Mouse (Mus musculus) liver, adult 2 months (tissue): Measurements from ENCODE around the gene Galm. TPM values are rescaled to one million over a fixed set of nuclear protein-coding genes. Genes with fewer than 3 reads are reported as not detected.
"Not testable (repeated sequence)": the region's sequence is repeated elsewhere in the genome, so short reads cannot be mapped to it uniquely, and the experiment has no call there.

Experiments used
- DNase-seq: peaks from one replicate; pipeline ENCODE4 v3.0.0-alpha.2; 2011; ENCODE audit warnings: low read depth, low spot score; ENCODE audit errors: extremely low read depth
- H3K27ac ChIP-seq: fragments of 200-500 bp; replicated peaks from 2 replicates; pipeline ENCODE4 v1.5.1; 2012; ENCODE audit warnings: low read depth, mild to moderate bottlenecking, control low read depth, inconsistent platforms, low read length; ENCODE audit not compliant: insufficient read depth
- H3K27me3 ChIP-seq: fragments of 200-500 bp; 2 replicates; pipeline ENCODE4 v1.6.1; 2012; ENCODE audit warnings: mild to moderate bottlenecking, moderate library complexity, low read length, inconsistent platforms; ENCODE audit not compliant: control insufficient read depth, insufficient read depth
- H3K36me3 ChIP-seq: fragments of 200-500 bp; 2 replicates; pipeline ENCODE4 v1.6.1; 2012; ENCODE audit warnings: low read length, inconsistent platforms; ENCODE audit not compliant: control insufficient read depth, insufficient read depth
- H3K4me1 ChIP-seq: fragments of 200-500 bp; 2 replicates; pipeline ENCODE4 v1.6.1; 2011; ENCODE audit warnings: low read length; ENCODE audit not compliant: control insufficient read depth, insufficient read depth
- H3K4me3 ChIP-seq: fragments of 200-500 bp; 2 replicates; pipeline ENCODE4 v1.5.1; 2011; ENCODE audit warnings: low read depth, mild to moderate bottlenecking, control low read depth, low read length, moderate library complexity; ENCODE audit not compliant: insufficient read depth
- H3K79me2 ChIP-seq: fragments of 200-500 bp; 2 replicates; pipeline ENCODE4 v1.6.1; 2012; ENCODE audit warnings: inconsistent platforms, mild to moderate bottlenecking, low read length, moderate library complexity; ENCODE audit not compliant: control insufficient read depth, insufficient read depth
- H3K9ac ChIP-seq: fragments of 200-500 bp; 2 replicates; pipeline ENCODE4 v1.6.1; 2012; ENCODE audit warnings: low read depth, mild to moderate bottlenecking, control low read depth, inconsistent platforms, low read length
- CTCF ChIP-seq: fragments of 200-500 bp; IDR thresholded peaks from 2 replicates; pipeline ENCODE4 v1.5.1; 2011; ENCODE audit warnings: low read depth, low read length, control low read depth
- POLR2A ChIP-seq: fragments of 200-500 bp; IDR thresholded peaks from 2 replicates; pipeline ENCODE4 v1.6.1; 2011; ENCODE audit warnings: low read length, control low read depth; ENCODE audit not compliant: insufficient read depth; ENCODE audit errors: extremely low read depth
- WGBS: fragments of 180-500 bp; shearing (Covaris S2); methylation state at CpG from one replicate; pipeline ENCODE4 v1.1.7; 2018; 5-methylcytosine and 5-hydroxymethylcytosine counted together
- polyA plus RNA-seq: library from polyadenylated mRNA; depleted of rRNA; stranded (reverse); fragments of >200 nt; gene quantifications from 2 replicates; pipeline ENCODE4 v1.2.3, GENCODE M21; 2012
- total RNA-seq: library from RNA; depleted of rRNA; stranded (reverse); fragments of >200 nt; gene quantifications from 2 replicates; pipeline ENCODE4 v1.2.3, GENCODE M21; 2014

Gene Galm
- total and polyA plus RNA-seq, 2 experiments, result 68.6 to 81.2 TPM

DNA sequence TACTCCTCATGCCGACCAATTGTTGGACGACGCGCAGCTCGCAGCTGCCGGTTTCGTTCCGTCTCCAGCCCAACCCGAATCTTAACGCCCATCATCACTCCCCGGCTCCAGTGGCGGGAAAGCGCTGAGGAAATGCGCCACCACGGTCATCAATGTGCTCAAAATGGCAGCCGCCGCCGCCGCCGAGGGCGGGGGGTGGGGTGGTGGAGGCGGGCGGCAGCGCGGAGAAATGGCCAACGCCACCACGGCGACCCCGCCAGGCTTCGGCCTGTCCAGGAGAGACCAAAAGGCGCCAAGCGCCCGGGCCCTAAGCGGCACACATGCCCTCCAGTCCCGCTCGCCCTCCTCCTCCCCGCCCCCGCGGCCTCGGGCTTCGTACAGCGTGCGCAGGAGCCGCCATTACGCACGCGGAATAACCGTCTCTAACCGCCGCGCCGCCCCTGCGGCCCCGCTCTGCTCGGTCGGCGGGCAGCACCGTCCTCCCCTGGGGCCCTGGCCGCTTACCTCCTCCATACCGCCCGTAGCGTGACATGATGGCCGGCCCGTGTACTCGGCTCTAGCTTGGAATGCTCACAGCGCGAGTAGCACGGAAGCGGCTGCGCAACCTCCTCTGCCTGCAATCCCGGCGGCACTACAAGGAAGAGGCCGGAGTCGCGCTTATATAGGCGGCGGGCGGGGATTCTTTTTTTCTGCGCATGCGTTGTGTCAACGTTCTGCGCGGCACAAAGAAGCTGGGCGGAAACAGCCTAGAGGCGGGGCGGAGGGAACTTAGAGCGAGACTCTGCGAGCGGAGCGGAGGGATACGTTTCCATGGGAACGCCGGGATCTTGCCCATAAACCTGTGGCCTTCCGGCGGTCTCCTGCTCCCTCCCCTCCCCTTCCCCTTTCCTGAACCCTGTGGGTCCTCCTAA is 79.7 kb downstream of the Galm start, which contains the start of the genes Srsf7 and Ttc39d:
Srsf7 (minus strand) TSS at position 637 of the 911 bp plus-strand sequence.
Ttc39d (plus strand) TSS at position 790 of the 911 bp plus-strand sequence.
- H3K9ac ChIP-seq, result peak within 1 kb of the TSS; percentile 96
- peaks cover 28% of the 10 kb centered on the region for H3K36me3 ChIP-seq
- H3K27me3 ChIP-seq, result no peaks in the 10 kb centered on the region
- H3K27ac ChIP-seq, result peak within 1 kb of the TSS; percentile 84
- peak within 1 kb of the TSS; percentile 94 for H3K4me3 ChIP-seq
- H3K79me2 ChIP-seq, result peaks cover 6% of the 10 kb centered on the region; the same call in 1 of the 2 replicates
- peaks cover 4% of the 10 kb centered on the region; the same call in 1 of the 2 replicates for H3K4me1 ChIP-seq
- WGBS, result under 1% methylated on average over 91 of the region's 95 CpGs
- DNase-seq, result peak; percentile 92
- TF ChIP-seq CTCF, result no peak
- peak; percentile 100 for TF ChIP-seq POLR2A

DNA sequence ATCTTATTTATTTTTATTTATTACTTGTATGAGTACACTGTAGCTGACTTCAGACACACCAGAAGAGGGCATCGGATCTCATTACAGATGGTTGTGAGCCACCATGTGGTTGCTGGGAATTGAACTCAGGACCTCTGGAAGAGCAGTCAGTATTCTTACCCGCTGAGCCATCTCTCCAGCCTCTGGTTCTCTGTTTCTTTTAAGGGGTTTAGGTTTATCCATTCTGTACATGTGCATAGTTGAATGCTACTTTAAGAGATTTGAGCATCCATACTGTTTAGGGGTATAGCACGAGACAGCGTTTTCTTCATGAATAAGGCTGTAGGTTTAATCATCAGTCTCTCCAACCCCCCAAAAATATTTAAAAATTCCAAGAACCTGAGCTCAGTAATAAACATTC is 86.7 kb downstream of the Galm start:
- not testable (repeated sequence) for H3K27ac ChIP-seq, H3K79me2 ChIP-seq, H3K36me3 ChIP-seq, H3K9ac ChIP-seq, DNase-seq, H3K27me3 ChIP-seq, H3K4me3 ChIP-seq, H3K4me1 ChIP-seq
- WGBS, result 97% methylated on average over 4 of the region's 4 CpGs

DNA sequence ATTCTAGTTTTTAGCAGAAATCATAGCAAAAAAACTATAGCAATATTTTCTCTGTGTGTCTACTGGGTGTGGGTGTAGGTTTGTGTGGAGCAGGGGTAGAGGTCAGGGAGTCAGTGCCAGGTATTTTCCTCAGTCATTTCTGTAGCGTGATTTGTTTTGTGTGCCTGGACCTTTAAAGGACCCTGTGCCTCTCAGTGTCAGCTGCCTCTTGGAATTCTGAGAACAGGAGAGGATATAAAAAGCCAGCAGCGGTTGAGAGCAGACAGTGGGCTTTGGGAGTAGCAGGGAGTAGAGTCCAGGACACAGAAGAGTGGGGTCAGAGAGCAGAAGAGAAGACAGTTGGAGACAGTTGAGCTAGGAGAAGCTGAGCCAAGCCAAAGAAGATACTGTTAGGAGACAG is 92.9 kb downstream of the Galm start:
- WGBS, result 80% methylated on average over 2 of the region's 2 CpGs

DNA sequence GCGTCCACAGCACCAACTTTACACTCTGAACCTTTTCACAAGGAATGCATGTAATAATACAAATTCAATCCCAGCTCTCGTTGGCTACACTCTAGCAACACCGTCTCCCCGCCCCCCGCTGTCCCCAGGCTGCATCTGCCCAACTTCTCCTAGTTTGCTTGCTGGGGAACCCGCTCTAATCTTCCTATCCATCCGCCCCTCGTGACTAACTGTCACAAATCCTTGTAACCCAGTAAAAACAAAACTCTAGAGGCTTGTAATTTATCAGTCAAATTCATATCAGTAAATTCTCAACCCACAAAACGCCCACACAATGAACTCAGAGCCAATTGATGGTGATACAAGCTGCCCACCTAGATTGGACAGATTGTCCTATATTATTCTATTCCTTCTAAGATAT is 93.9 kb downstream of the Galm start:
- Histone ChIP-seq H3K36me3 (no peaks in the 10 kb centered on the region), H3K4me3 (no peak overlapping the region), H3K27ac (no peak overlapping the region), H3K79me2 (no peaks in the 10 kb centered on the region), H3K9ac (no peak overlapping the region), H3K4me1 (peaks cover 6% of the 10 kb centered on the region; the same call in 1 of the 2 replicates), H3K27me3 (no peaks in the 10 kb centered on the region)
- no peak for DNase-seq
- 82% methylated on average over 9 of the region's 9 CpGs for WGBS
- TF ChIP-seq POLR2A (no peak), CTCF (no peak)

More for the DNA sequence above, 92.9 kb downstream of the Galm start:
- no peak for DNase-seq
- no peak for TF ChIP-seq POLR2A
- no peak for TF ChIP-seq CTCF
- H3K27me3 ChIP-seq, result no peaks in the 10 kb centered on the region
- H3K4me1 ChIP-seq, result peaks cover 6% of the 10 kb centered on the region; the same call in 1 of the 2 replicates
- no peak overlapping the region for H3K9ac ChIP-seq
- no peaks in the 10 kb centered on the region for H3K79me2 ChIP-seq
- H3K36me3 ChIP-seq, result no peaks in the 10 kb centered on the region
- no peak overlapping the region for H3K27ac ChIP-seq
- no peak overlapping the region for H3K4me3 ChIP-seq

DNA sequence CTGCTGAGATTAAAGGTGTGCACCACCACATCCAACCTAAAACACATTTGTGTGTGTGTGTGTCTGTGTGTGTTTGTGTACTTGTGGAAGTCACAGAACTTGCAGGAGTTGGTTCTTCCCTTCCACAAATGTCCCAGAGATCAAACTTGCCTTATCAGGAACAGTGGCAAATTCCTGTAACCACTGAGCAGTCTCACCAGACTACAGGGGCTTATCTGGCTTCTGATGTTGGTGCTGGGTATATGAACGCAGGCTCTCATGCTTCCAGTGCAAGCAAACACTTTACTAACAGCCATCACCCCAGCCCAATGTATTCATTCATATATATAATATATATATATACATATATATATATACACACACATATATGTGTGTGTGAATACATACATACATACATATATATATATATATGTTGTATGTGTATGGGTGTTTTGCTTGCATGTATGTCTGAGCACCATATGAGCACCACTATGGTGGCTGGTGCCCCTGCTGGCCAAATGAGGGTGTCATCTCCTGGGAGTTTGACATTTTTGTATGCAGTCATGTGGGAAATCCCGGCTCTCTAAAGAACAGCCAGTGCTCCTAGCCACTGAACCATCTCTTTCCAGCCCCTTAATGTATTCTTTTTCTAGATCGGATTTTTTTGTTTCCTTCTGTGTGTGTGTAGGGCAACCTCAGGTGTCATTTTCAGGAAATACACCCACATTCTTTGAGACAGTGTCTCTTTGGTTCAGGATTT is 94.8 kb downstream of the Galm start:
- H3K27ac ChIP-seq, result no peak overlapping the region
- H3K36me3 ChIP-seq, result no peaks in the 10 kb centered on the region
- H3K4me1 ChIP-seq, result peaks cover 6% of the 10 kb centered on the region; the same call in 1 of the 2 replicates
- no peaks in the 10 kb centered on the region for H3K79me2 ChIP-seq
- no peak for TF ChIP-seq POLR2A
- TF ChIP-seq CTCF, result peak; percentile 38; the same call in 1 of the 2 replicates
- WGBS, result 63% methylated on average over 3 of the region's 3 CpGs
- no peak overlapping the region for H3K9ac ChIP-seq
- H3K4me3 ChIP-seq, result no peak overlapping the region
- DNase-seq, result no peak
- H3K27me3 ChIP-seq, result no peaks in the 10 kb centered on the region
